Mouse (Mus musculus) fibroblast of lung, adult 2 months (primary cell): ENCODE data around the gene Vcpkmt.
"Not testable (repeated sequence)": the region's sequence is repeated elsewhere in the genome, so short reads cannot be mapped to it uniquely, and the experiment has no call there.

ENCODE experiments used
- DNase-seq: peaks from one replicate; pipeline ENCODE4 v3.0.0-alpha.2; 2011; ENCODE audit warnings: low read depth

Vcpkmt gene

DNA sequence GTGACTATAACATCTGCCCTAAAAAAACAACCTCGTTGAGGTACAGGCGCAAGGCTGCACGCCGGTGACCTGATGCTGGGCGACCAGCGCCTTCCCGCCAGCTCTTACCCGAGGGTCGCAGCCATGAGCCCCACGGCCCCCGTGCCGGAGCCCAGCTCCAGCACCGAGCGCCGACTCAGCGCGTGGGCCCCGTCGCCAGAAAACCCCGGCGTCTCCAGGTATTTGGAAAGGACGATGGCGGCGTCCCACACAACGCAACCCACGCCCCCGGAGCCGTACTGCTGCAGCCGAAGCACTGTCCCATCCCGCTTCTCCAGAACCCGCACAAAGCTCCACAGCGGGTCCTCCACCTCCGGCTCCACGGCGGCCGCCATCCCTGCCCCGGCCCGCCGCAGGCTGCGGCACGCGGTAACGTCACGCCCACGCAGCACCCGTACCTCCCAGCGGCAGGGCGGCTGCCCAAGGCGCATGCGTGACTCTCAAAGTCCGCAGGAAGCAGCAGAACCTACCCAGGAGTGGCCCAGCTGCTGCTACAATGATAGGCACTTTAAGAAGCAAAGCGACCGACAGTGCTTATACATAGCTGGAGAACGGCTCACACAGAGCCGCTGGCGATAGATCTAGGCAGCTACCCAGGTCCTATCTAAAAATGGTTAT, at the start of gene Vcpkmt:
Vcpkmt (minus strand) TSS at position 416 of the 657 bp plus-strand sequence.
- DNase-seq, result peak; percentile 73

DNA sequence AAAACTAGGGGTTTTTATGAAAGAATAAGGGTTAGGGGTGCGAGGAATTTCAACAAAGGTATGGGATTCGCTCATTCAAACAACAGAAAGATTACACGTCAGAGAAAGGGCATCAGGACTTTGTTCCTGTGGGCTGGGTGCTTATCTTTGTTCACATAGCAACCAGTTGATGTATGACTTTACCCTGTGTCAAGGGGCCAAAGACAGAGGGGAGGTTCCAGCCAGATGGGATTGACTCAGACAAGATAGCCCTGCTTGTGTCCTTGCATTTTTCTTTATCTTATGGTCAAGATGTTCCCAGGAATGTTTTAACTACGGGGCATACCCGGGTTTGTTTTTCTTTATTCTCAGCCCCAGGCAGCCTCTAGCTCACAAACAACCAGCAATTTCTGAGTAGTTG, 35.8 kb upstream of the Vcpkmt start:
- not testable (repeated sequence) for DNase-seq

DNA sequence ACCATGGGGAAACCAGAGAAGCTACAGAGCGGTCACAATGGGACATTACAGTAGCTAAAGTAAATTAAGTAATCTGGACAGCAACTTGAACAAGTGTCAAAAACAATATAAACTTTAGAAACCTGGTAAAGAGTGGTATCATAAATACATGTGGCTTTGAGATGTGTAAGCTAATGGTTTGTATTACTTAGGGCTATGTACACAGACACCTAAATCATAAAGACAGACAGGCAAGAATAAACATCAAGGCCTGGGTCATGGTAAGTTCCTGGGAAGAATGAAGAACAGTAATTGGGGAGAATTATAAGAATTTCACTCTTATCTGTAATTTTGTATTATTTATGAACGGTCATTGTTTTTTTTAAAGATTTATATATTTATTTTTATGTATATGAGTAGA, 21.5 kb upstream of the Vcpkmt start:
- DNase-seq, result no peak

DNA sequence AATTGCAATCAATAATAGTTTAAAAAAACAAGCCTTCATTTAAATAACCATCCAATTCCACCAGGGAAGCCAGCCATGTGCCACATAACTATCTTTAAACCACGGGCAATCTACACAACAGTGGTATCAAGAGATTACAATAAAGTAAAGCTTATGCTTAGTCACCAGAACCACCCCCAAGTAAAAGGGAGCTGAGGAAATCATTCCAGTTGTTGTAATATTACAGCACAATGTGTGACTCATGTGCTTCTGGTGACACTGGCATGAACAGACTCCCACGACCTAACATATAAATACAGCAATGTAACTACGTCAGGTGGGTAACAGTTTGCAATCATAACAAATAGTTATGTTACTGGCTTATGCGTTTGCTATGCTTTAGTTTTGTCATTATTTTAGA, 14.6 kb upstream of the Vcpkmt start:
- DNase-seq, result no peak

DNA sequence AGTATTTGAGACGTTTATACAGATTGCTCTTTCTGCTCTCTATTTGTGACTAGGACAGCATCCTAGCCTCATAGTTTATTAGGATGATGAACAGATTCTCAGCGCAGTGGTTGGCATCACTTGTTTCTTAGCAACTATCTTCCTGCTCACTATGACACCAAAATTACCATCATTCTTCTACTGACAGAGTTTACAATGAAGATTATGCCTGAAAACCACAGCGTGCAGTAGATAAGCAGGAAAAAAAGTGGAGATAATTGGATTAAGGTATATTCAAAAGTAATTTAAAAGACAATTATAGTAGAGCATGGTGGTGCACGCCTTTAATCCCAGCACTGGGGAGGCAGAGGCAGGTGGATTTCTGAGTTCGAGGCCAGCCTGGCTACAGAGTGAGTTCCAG, 10.3 kb upstream of the Vcpkmt start:
- DNase-seq, result no peak

DNA sequence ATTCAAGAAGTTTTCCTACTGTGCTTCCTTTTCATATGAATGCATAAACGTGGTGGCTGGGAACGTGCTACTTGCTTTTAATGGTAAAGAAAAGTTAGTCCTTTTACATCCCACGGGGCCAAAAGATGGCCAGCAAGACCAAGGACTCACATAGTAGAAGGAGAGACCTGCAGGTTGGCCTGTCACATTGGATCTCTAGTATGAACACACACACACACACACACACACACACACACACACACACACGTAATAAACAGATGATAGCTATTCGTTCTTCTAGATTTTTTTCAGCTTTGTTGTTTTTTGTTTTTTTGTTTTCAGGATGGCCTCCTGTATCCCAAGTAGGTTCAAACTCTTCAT, 422 bp upstream of the Vcpkmt start:
- DNase-seq, result no peak

DNA sequence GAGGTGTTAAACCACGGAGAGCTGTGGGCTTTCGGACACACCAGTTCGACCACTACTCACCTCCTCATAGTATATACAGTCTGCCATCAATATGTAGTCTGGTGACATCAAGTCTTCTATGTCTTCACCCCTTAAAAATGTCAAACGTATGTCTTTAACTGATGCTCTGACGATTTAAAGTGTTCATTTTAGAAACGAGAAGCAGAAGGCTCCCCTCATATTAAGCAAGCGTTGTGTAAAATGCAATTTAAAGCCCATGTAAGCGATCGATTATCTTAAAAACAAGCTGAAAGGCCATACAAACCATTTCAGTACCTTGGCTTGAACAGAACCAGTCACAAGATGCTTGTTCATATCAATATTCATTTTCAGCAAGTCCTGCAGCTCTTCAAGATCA, 614 bp downstream of the Vcpkmt start:
- no peak for DNase-seq

DNA sequence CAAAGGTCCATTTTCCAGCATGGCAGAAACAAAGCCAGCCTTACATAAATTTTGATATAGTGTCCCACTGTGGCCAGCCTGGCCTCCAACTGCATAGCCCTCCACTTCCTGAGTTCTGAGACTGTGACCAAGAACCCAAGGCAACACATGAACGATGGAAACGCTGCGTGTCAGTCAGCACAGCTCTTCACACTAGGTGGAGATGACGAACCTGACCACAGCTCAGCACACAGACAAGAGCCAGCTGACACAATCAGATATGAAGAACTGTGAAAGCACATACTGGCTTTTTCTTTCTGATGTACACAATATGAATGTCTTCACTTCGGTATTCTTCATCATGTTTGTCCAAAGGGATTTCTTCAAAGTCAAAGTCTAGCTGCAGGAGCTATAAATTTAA, 3.2 kb downstream of the Vcpkmt start:
- DNase-seq, result no peak

DNA sequence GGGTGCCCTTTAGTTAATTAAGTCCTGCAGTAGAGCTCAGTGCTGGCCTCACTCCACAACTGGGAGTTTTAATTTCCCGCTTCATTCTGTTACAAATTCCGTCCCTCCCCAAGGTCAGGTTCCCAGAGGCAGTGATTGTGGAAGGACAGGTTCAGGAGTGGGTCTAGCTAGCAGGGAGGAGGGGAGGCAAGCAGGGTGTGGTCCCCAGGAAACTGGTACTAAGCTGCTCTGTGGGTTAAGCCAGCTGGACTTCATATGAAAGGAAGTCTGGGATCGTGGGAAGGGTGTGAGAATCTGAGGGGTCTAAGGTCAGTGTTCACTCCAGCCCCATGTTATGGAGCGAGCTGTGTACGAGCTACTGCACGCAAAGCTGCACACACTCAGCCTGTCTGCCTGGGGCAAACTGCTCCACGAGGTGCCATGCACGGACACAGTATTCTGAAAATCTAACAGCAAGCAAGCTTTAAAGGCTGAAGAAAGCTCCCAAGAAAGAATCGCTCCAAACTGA, 6.7 kb downstream of the Vcpkmt start:
- DNase-seq, result no peak

DNA sequence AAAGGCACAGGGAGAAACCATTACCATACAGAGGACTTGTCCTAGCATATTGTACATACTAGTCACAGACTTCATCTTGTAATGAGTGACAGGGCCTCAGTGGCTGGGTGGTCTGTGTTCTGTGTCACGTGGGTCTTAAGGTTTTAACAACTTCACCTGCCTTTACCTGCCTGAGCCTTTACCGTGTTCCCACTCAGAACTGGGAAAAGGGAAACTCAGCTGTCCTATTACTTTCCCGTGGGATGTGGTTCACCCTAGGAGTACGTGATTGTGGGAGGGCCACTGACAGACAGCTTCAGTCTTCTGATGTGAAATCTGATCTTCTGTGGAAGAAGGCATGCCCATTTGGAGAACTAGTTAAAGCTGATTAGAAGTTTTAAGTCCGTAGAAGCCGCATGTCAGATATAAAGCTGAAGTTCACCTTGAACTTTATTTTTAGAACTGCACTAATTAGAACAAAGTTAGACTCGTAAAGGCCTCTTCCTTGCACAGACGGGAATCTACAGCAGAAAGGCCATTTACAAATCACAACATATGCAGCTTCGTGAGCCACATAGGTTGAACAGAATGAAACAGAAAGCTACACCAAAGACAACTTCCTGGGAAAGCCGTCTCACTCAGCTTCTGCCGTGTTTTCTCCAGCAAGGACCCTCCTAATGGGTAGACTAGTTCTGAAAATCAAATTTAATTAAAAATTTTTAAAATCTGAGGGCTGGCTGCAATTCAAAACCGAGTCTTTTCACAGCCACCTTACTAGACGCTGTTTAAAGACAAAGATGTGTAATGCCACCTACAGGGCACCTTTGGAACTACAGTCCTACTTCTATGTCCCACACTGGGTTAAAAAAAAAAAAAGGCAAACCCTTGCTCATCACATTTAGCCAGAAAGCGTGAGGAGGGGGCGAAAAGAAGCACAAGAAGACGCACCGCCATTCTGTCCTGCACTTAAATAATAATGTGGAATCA, 8.6 kb downstream of the Vcpkmt start:
- DNase-seq, result peak; percentile 75

DNA sequence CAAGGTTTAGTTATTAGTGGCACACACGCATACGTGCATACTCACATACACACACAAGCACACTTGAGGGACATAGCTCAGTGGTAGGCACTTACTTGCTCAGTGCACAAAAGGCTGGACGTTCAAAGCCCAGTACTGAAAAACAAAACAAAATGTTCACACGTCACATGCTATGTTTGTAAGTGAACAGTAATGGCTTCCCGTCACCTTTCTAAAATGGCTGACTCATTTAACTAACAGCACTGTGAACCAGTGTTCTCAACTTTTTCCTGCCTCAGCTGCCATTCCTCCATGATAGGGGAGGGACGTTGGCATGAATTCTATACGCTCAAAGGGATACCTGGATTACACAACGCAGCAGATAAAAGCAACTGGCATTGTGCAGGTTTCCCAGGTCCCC, 9.6 kb downstream of the Vcpkmt start:
- DNase-seq, result no peak

DNA sequence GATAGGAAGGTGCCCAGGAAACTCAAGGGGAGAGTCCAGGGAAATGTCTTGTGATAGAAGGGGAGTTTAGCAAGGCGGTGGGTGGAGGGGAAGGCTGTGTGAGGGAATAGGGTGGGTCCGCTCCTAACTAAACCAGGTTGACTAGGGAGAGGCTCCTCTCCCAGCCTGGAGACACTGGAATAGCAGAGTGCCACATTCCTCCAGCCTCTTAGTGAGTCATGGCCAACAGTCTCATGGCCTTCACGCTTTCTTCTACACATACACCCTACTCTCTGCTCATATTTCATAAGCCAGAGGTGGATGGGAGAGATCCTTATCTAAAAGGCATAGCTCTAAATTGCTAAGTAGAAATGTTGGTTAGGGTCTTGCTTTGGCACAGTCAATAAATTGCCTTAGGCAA, 12.9 kb downstream of the Vcpkmt start:
- DNase-seq, result no peak

DNA sequence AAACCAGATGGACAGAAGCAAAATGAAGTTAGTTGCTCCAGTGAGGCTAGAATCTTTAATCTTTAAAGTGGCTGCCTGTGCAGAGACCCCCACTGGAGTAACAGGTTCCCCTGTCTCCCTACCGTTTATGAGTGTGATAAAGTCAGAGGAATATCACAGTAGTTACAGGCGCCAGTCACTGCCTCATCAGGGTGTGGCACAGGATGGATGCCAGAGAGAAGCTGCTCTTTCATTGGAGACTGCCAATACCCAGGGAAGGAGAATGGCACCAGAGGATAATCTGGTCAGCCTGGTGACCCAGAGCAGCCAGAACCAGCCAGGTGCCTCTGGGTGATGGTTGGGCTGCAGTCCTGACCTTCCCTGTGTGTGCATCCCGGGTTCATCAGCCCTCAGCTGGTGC, 14.6 kb downstream of the Vcpkmt start:
- no peak for DNase-seq

DNA sequence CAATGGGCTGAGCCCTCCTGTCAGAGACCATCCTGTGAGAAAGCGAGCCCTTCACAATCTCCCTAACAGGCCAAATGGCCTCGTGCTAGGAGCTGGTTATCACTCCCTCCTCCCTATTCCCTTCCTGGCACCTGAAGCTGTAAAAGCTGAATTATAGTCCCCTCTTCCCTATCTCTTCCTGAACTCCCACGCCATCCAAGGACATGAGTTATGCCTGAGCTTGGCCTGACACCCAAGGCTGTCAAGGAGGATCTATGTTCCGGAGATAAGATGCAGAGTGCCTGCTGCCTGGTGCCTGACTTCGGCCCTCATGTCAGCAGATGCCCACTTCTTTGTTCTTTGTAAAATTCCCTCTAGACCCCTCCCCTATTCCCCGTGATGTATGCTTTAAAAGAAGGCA, 21.8 kb downstream of the Vcpkmt start:
- not testable (repeated sequence) for DNase-seq

DNA sequence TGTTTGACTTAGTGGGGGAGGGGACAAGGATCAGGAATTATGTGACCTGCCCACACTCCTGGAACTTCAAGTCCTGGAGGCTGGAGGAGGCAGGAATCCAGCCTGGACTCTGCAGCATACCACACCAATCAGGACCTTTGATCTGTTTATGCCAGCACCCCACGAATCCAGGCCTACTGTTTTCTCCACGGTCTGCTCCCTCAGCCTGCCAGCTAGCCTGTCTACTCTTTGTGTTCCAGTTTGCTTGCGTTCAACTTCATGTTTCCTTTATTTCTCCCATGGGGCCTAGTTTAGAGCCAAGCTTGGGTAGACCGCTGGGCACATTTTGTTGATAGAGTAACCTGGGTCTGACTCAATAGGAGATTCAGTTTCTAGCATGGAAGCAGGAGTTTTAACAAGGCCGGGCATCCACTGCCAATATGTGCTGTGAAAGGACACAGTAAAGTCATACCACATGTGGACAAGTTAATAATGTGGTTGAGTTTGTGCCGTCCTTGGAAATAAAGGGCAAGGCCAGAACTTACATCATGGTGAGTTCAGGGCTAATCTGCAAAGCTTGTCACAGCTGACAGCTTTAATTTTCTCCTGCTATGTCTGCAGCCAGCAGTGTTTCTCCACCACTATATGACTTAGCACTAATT, 26.5 kb downstream of the Vcpkmt start:
- DNase-seq, result peak; percentile 63

DNA sequence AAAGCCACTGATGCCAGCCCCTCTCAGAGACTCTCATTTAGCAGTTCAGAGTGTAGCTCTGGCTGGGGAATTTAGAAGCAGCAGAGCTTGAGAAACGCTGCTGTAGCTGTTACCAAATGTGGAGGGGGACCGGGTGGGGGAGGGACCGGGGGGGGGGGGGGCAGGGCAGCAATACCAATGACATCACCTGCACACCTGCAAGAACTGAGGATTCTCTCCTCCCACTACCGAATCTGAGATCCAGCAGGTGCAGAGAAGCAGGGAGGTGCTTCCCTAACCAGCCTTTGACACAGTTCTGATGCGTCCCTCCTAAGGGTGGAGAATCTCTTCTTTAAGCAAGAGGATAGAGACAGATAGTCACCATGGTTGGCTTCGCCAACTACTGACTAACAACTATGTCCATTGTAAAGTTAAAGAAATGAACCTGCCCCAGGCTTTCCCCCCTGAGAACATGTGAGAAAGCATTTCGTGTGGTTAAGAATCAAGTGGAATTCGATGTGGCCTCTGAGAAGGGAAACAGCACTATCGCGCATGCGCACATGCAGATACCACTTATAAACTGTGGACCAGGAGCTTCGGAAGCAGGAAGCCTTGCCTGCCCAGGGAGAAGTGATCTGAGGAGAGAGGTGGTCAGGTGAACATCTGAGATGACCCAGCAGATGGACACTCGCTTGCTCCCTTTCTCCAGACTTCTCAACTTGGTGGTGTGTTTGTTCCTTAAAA, 37.2 kb downstream of the Vcpkmt start:
- no peak for DNase-seq

DNA sequence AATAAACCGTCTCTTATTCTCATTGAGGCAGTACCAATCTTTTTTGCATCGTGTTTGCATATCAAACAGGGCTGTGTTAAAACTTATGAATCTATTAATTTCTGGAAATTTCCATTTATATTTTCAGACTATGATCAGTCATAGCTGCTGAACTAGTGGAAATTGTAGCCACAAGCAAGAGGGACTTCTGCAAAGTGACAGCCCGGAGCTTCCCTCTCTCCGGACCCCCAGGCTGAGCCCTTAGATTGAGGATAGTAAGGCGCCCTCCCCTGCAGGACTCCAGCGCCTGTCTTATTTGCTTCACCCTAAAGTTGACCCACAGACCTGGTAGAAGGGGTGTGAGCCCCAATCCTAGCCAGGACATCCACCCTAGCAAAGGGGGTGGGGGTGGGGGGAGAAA, 37.8 kb downstream of the Vcpkmt start:
- no peak for DNase-seq

DNA sequence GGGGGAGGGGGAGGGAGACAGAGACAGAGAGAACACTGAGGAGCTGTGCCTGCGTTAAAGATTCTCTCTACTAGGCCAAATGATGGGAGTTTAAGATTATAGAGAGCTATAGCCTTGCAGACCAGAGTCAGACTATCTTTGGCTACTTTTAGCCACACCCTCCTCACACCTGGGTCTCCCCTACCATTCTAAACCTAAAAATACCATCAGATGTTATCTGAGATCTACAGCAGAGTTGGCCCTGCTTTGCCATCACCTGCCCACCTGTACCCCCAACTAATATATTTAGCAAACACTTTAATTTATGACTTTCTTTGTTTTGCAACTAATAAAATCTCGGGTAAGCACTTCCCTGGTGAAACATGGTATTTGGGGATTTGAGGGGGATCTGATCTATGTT, 38.3 kb downstream of the Vcpkmt start:
- no peak for DNase-seq

DNA sequence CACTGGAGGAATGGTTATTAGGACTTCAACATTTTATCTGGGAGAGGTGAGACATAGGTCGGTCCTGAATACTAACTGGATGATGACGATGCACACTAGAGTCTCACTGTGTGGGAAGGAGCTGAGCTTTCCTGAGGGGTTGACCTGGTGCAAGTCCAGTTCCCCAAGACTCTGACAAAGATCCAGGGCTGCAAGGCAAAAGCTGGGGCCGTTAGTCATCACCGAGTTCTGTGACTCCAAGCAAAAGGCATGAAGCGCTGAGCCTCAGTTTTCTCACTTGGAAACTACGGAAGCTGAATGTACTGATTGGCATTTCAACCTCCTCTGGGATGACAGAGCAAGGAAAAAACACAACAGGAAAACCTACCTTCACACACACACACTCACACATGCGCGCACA, 40.5 kb downstream of the Vcpkmt start:
- DNase-seq, result peak; percentile 65

DNA sequence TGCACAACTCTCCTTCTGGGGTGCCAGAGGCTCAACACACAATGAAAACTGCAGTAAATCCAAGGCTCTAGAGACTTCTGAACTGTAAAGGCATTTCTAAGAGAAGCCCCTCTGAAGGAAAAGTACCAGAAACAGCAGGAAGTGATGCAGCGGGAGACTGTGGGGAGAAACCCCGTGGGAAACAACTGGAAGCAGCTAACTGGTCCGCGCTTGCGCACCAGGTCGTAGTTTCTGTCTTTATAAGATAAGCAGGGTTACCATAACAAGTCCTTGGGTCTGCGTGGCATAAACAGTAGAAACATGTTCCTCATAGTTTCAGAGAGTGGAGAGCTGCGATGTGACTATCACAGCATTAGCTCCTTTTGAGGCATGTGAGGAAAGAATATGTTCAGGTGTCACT, 41.2 kb downstream of the Vcpkmt start:
- DNase-seq, result no peak

DNA sequence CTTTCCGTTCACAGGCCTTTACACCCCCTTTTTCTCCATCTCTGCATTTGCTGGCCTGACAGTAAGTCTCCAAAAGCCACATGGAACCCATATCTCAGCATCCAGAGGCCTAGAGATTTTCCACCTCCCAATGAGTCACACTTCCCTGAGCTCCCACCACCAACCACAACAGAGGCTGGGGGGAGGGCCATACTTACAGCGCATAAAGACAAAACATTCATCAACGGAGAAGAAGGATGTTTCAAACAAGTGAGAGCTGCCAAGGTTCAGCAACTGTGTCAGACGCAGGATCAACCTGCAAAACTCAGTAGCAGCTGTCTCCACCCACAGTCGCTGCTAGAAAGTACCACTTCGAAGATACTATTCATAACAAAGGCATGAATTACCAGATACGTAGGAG, 43.5 kb downstream of the Vcpkmt start:
- peak; percentile 40 for DNase-seq

DNA sequence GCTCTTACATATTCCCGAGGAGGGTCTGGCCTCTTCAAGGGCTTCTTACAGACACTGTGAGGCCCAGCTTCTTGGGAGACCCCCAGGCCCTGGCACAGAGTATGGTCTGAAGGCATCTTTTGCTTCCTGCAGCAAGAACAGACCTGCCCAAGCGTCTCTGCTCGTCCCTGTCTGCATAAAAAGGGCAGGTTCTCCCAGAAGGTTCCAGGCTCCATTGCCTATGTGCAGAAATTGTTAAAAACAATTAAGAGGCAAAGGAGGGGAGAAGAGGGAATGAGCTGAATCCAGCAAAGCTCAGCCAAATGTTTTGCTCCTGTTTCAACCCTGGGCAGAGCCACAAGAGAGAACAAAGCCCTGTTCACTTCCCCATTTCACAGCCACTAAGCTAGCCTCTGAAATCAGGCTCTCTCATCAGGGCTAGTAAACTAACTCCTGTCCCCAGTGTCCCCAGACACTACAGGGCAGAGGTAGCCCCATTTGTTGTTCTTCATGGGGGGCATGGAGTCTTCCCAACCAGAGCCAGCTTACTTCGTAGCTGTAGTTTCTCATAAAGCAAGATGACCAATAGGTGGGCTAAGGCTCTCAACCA, 44.4 kb downstream of the Vcpkmt start:
- DNase-seq, result no peak
